Mouse (Mus musculus) liver, embryonic 14 days (tissue): ENCODE data around the gene Kcne1. TPM values are rescaled to one million over a fixed set of nuclear protein-coding genes. Genes with fewer than 3 reads are reported as not detected.

Source experiments
- polyA plus RNA-seq: library from polyadenylated mRNA; depleted of rRNA; stranded (reverse); fragments of >200 nt; gene quantifications from 2 replicates; pipeline ENCODE4 v1.2.3, GENCODE M21; 2012; rRNA removed

The Kcne1 gene
- polyA plus RNA-seq, result not detected in 2 replicates

GRCm38 (mm10) chr16:92359229-92359628, at the start of gene Kcne1:
Kcne1 (minus strand) TSS chr16:92359468.

GRCm38 (mm10) chr16:92321341-92321740, 37.9 kb downstream of the Kcne1 start, which contains the start of gene Fam243:
Fam243 (minus strand) TSS chr16:92321441.

GRCm38 (mm10) chr16:92300649-92301411, 58.4 kb downstream of the Kcne1 start, which contains the start of gene Smim11:
Smim11 (plus strand) TSS chr16:92301286.

Other genes starting within 250 kb of the Kcne1 start
- gene Kcne2, start 67.1 kb downstream of the Kcne1 start, polyA plus RNA-seq, result 0.03 TPM in 1 of 2 replicates, not detected in the other
- 25.5 and 26.2 TPM in 2 replicates for gene Smim11, start 58.2 kb downstream of the Kcne1 start, polyA plus RNA-seq
- gene Fam243, start 38.0 kb downstream of the Kcne1 start, polyA plus RNA-seq, result not detected in 2 replicates
- gene Rcan1, start 111.4 kb upstream of the Kcne1 start, polyA plus RNA-seq, result 6.4 and 6.8 TPM in 2 replicates
- gene Clic6, start 126.3 kb upstream of the Kcne1 start, polyA plus RNA-seq, result 0.24 and 0.29 TPM in 2 replicates